Comparison of ENCODE assay signal across 7 mouse cellular contexts in the genomic region with DNA sequence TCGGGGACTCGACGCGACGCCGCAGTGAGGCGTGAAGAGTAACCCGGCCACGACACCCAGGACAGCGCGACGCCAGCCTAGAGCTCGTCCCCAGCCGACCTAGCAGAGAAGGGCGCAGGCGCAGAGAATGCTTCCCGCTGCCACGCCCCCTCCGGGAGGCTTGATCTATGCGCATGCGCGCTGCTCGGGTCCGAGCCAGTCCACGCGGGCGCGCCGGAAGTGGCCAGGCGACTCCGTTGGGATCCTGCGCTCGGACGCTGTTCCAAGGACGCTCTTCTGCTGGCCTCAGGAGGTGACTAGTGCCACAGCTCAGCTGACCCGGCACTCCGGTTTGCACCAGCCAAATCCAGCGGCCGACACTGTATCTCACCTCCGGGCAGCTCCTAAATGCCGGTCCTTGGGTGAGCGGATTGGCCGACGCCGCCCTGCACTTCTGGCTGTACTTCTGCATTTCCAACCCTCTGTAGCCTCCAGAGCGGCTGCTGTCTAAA. TPM values are rescaled to one million over a fixed set of nuclear protein-coding genes. Genes with fewer than 3 reads are reported as not detected.
A peak's percentile ranks its signal among the peaks of the same experiment; 100 is the strongest.
DNase-seq lines count a peak whose midpoint lies in the region; ATAC-seq lines count a peak whose summit lies in the region.

A gene (minus strand): TSS at position 148 of the 491 bp plus-strand sequence.

- ATAC-seq in embryonic facial prominence, embryonic 11.5 days (replicated peaks; ENCODE audit: insufficient number of reproducible peaks, low FRiP score, low TSS enrichment, low read depth), result peak; percentile 99
- ATAC-seq in granulocyte monocyte progenitor cell, adult 5-6 weeks (replicated peaks; ENCODE audit: poor library complexity, severe bottlenecking), result peak; percentile 85
- peak; percentile 99 for ATAC-seq in midbrain, embryonic 13.5 days

- no peaks in the 10 kb centered on the region for H3K9me3 ChIP-seq in embryonic facial prominence, embryonic 11.5 days (replicated peaks; ENCODE audit: control insufficient read depth, low read length)
- H3K9me3 ChIP-seq in limb, embryonic 10.5 days (replicated peaks), result no peaks in the 10 kb centered on the region
- no peaks in the 10 kb centered on the region for H3K9me3 ChIP-seq in midbrain, embryonic 13.5 days

- WGBS in embryonic facial prominence, embryonic 11.5 days, result under 1% methylated on average over 46 of the region's 46 CpGs
- WGBS in limb, embryonic 10.5 days, result under 1% methylated on average over 46 of the region's 46 CpGs
- WGBS in midbrain, embryonic 13.5 days, result under 1% methylated on average over 42 of the region's 46 CpGs

- H3K4me1 ChIP-seq in embryonic facial prominence, embryonic 11.5 days (ENCODE audit: control insufficient read depth, insufficient read depth, low read length), result no peaks in the 10 kb centered on the region
- peaks cover 7% of the 10 kb centered on the region for H3K4me1 ChIP-seq in limb, embryonic 10.5 days
- H3K4me1 ChIP-seq in midbrain, embryonic 13.5 days (replicated peaks), result peaks cover 16% of the 10 kb centered on the region

- H3K27me3 ChIP-seq in embryonic facial prominence, embryonic 11.5 days (ENCODE audit: control insufficient read depth, insufficient read depth, low read length), result no peaks in the 10 kb centered on the region
- H3K27me3 ChIP-seq in limb, embryonic 10.5 days (ENCODE audit: low read depth, poor library complexity, severe bottlenecking), result no peaks in the 10 kb centered on the region
- H3K27me3 ChIP-seq in midbrain, embryonic 13.5 days, result no peaks in the 10 kb centered on the region

- peak within 1 kb of the TSS; percentile 86 for H3K9ac ChIP-seq in embryonic facial prominence, embryonic 11.5 days (replicated peaks; ENCODE audit: low read length)
- peak within 1 kb of the TSS; percentile 85 for H3K9ac ChIP-seq in midbrain, embryonic 13.5 days (replicated peaks)

- peak within 1 kb of the TSS; percentile 86 for H3K27ac ChIP-seq in embryonic facial prominence, embryonic 11.5 days (replicated peaks; ENCODE audit: low read depth, low read length)
- H3K27ac ChIP-seq in limb, embryonic 10.5 days, result peak within 1 kb of the TSS; percentile 95
- H3K27ac ChIP-seq in midbrain, embryonic 13.5 days, result peak within 1 kb of the TSS; percentile 95

- DNase-seq in adrenal gland, postnatal 14 days, result peak; percentile 99
- peak; percentile 98 for DNase-seq in embryonic facial prominence, embryonic 11.5 days (ENCODE audit: low spot score)
- peak; percentile 95 for DNase-seq in kidney, adult 11 months
- DNase-seq in limb, embryonic 10.5 days (ENCODE audit: low spot score), result peak; percentile 99
- DNase-seq in spleen, adult 12 weeks (ENCODE audit: low spot score), result peak; percentile 93

- H3K4me2 ChIP-seq in embryonic facial prominence, embryonic 11.5 days (ENCODE audit: low read depth, low read length), result peak within 1 kb of the TSS; percentile 65
- H3K4me2 ChIP-seq in midbrain, embryonic 13.5 days (replicated peaks), result peak within 1 kb of the TSS; percentile 71

- peak within 1 kb of the TSS; percentile 61 for H3K4me3 ChIP-seq in embryonic facial prominence, embryonic 11.5 days (ENCODE audit: low read depth, low read length)
- peak within 1 kb of the TSS; percentile 77 for H3K4me3 ChIP-seq in limb, embryonic 10.5 days
- H3K4me3 ChIP-seq in midbrain, embryonic 13.5 days (replicated peaks), result peak within 1 kb of the TSS; percentile 60

- no peaks in the 10 kb centered on the region for H3K36me3 ChIP-seq in embryonic facial prominence, embryonic 11.5 days (replicated peaks; ENCODE audit: control insufficient read depth, insufficient read depth, low read depth, low read length)
- no peaks in the 10 kb centered on the region for H3K36me3 ChIP-seq in limb, embryonic 10.5 days
- H3K36me3 ChIP-seq in midbrain, embryonic 13.5 days, result no peaks in the 10 kb centered on the region

RNA-seq across cellular contexts. Expression of the gene that starts here (rescaled TPM):
- 19.9 and 20.7 TPM in 2 replicates for total RNA-seq in adrenal gland, postnatal 14 days (2021)
- polyA plus RNA-seq in embryonic facial prominence, embryonic 11.5 days (2014; fragmentation: Nextera tagmentation; extraction: Ambion mirVana), result 15.0 and 18.5 TPM in 2 replicates
- total RNA-seq in granulocyte monocyte progenitor cell, adult 5-6 weeks (2014; fragmentation: Nextera tagmentation), result 2.7 and 7.9 TPM in 2 replicates
- 4.2 and 5.8 TPM in 2 replicates for total RNA-seq in granulocyte monocyte progenitor cell, adult 5-6 weeks (2017)
- 9.8 and 12.5 TPM in 2 replicates for polyA plus RNA-seq in limb, embryonic 10.5 days (2016; fragmentation: Nextera tagmentation; extraction: Ambion mirVana)
- 11.3 and 12.3 TPM in 2 replicates for polyA plus RNA-seq in midbrain, embryonic 13.5 days (2015; fragmentation: Nextera tagmentation; extraction: Ambion mirVana)

Comparison
In these comparisons a context has a peak if more than half of its experiments do, and no peak if none do; other contexts are left out.
1. Peak in every context shown above with its lines: DNase-seq, ATAC-seq, H3K4me3 ChIP-seq and H3K27ac ChIP-seq.